Mouse (Mus musculus): ENCODE data around the gene Pou3f3. TPM values are rescaled to one million over a fixed set of nuclear protein-coding genes. Genes with fewer than 3 reads are reported as not detected.

The Pou3f3 gene
- total and polyA plus RNA-seq, 3 experiments, result not detected

DNA sequence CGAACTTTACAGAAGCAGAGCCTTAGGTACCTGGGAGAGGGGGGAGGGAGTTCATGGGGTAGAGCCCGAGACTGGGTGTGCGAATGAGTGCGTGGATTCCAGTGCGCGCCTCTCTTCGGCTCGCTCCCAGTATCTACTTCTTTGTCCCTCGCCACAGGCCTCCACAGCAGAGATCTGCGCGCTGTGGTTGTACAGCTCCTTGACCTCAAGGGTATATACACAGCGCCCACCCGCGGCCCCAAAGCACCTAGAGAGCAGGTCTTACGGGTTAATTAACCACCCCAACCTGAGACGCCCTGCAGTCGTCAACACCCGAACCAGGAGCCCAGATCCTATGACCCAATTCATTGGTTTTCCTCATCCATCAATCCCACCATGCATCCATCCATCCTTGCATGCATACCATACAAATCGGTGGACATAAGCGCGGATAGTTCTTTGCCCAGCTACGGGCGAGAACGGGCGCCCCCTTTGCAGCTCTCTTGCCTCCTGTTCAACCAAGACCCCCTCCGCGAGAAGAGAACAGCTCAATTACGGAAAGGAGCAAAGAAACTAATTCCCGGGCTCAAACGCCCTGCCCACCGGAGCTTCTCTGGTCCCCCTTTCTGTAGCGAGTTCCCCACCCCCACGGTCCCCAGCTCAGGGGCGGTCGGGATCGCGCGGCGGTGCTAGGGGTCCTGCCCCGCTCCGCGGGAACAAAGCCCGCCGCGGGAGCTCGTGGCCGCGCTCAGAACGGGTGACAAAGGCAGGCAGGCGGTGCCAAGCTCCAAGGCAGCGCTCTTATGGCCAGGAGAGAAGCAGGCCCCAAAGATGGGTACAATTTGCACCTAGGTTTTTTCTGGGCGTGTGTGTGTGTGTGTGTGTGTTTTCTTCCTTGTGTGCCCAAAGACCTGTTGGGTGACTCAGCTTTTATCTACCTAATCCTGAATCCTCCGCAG is 9.1 kb upstream of the Pou3f3 start:
- Histone ChIP-seq H3K4me1 (ENCODE audit: control insufficient read depth in 1 of 2, insufficient read depth in 2 of 2, low read length in 2 of 2) (no peaks in the 10 kb centered on the region), H3K27me3 (ENCODE audit: control insufficient read depth in 1 of 2, insufficient read depth in 2 of 2, low read length in 2 of 2) (no peaks in the 10 kb centered on the region), H3K36me3 (ENCODE audit: control insufficient read depth in 1 of 2, insufficient read depth in 2 of 2, low read length in 2 of 2) (no peaks in the 10 kb centered on the region), H3K9me3 (replicated peaks; ENCODE audit: insufficient read depth, low read length) (no peaks in the 10 kb centered on the region), H3K27ac (ENCODE audit: control insufficient read depth, low read depth, low read length) (no peak overlapping the region), H3K4me3 (ENCODE audit: control insufficient read depth in 1 of 2, insufficient read depth in 1 of 2, low read depth in 2 of 2, low read length in 2 of 2) (no peak overlapping the region), H3K9ac (ENCODE audit: control insufficient read depth, low read depth, low read length, poor library complexity, severe bottlenecking) (no peak overlapping the region), H3K79me2 (ENCODE audit: control insufficient read depth, insufficient read depth, low read length, poor library complexity) (no peaks in the 10 kb centered on the region)
- no peak for TF ChIP-seq ZC3H11A (IDR thresholded peaks at IDR 0.05; ENCODE audit: low read depth, low read length)
- TF ChIP-seq CHD1 (IDR thresholded peaks at IDR 0.05; ENCODE audit: low read depth, low read length), result no peak
- no peak for TF ChIP-seq ZMIZ1 (IDR thresholded peaks at IDR 0.05; ENCODE audit: low read depth, low read length)
- TF ChIP-seq GATA1 (IDR thresholded peaks at IDR 0.05; ENCODE audit: low read depth, low read length), result no peak
- TF ChIP-seq CTCF (IDR thresholded peaks at IDR 0.05 in 2 of 3, conservative IDR thresholded peaks at IDR 0.05 in 1 of 3; ENCODE audit: control insufficient read depth in 1 of 3, insufficient read depth in 1 of 3, low read depth in 2 of 3, low read length in 3 of 3, poor library complexity in 1 of 3, severe bottlenecking in 1 of 3), result no peak
- no peak for TF ChIP-seq NRF1 (IDR thresholded peaks at IDR 0.05; ENCODE audit: insufficient read depth, low read depth, low read length, poor library complexity, severe bottlenecking)
- no peak for TF ChIP-seq SMC3 (IDR thresholded peaks at IDR 0.05; ENCODE audit: low read depth, low read length)
- no peak for TF ChIP-seq KAT2A (conservative IDR thresholded peaks at IDR 0.05; ENCODE audit: low read depth, low read length)
- no peak for DNase-seq (ENCODE audit: low read depth, low spot score)

DNA sequence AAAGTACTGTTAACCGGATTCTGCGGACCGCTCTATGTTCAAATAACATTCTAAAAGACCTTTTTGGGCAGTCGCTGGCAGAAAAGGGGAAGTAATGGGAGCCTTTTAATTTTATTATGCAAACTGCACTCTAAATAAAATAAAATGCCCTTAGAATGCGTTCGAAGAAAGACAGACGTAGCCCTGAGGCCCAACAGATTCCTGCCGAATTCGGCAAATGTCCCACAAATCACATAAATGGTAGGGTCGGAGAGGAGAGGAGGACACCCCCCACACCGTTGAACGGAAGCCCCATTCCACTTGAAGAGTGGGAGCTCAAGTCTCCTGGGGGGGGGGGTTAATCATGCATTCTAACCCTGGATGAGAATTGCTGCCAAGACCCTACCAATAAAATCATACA is 8.3 kb upstream of the Pou3f3 start:
- H3K4me3 ChIP-seq (ENCODE audit: control insufficient read depth in 1 of 2, insufficient read depth in 1 of 2, low read depth in 2 of 2, low read length in 2 of 2), result no peak overlapping the region
- H3K9me3 ChIP-seq (replicated peaks; ENCODE audit: insufficient read depth, low read length), result no peaks in the 10 kb centered on the region
- no peaks in the 10 kb centered on the region for H3K79me2 ChIP-seq (ENCODE audit: control insufficient read depth, insufficient read depth, low read length, poor library complexity)
- no peaks in the 10 kb centered on the region for H3K36me3 ChIP-seq (ENCODE audit: control insufficient read depth in 1 of 2, insufficient read depth in 2 of 2, low read length in 2 of 2)
- no peak overlapping the region for H3K27ac ChIP-seq (ENCODE audit: control insufficient read depth, low read depth, low read length)
- H3K9ac ChIP-seq (ENCODE audit: control insufficient read depth, low read depth, low read length, poor library complexity, severe bottlenecking), result no peak overlapping the region
- H3K4me1 ChIP-seq (ENCODE audit: control insufficient read depth in 1 of 2, insufficient read depth in 2 of 2, low read length in 2 of 2), result no peaks in the 10 kb centered on the region
- no peak for DNase-seq (ENCODE audit: low read depth, low spot score)
- TF ChIP-seq MYB (IDR thresholded peaks at IDR 0.05; ENCODE audit: low read depth, low read length), result no peak
- TF ChIP-seq MYC (IDR thresholded peaks at IDR 0.05; ENCODE audit: low read depth, low read length), result no peak
- TF ChIP-seq MAX (IDR thresholded peaks at IDR 0.05; ENCODE audit: low read length), result no peak
- no peaks in the 10 kb centered on the region for H3K27me3 ChIP-seq (ENCODE audit: control insufficient read depth in 1 of 2, insufficient read depth in 2 of 2, low read length in 2 of 2)

DNA sequence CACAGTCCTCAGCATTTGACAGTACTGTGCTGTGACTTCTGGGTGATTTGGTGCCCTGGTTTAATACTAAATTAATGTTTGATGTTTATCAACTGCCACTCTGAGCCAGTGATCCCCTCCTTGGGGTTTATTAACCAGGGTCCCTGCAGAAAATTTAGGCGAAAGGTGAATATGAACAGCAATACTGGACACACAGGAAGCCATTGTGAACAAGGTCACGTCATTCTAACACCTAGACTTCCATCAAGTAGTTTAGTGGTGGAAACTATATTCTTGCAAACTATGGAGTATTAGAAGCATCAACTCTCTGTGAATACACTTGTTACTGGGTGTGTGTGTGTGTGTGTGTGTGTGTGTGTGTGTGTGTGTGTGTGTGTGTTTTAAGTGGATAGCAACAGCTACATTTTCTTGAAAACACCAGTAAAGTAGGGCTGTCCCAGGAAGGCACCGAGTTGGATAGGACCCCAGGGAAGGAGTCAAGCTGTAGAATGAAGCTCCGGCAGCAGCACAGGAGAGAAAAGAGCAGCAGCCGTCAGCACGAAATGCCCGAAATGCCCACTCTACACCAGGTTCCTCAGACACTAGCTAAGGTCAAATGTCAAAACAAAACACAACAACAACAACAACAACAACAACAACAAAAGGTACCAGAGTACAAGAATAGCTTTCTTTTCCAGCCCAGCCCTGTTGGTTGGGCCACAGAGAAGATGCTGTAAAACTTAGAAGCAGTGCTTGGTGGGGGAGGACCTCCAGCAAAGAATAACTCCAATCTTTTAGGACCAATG is 7.6 kb upstream of the Pou3f3 start:
- no peak for TF ChIP-seq ZKSCAN1 (IDR thresholded peaks at IDR 0.05; ENCODE audit: low read depth, low read length)
- no peak for TF ChIP-seq MAFK (IDR thresholded peaks at IDR 0.05; ENCODE audit: borderline replicate concordance, low read depth, low read length)
- no peak for TF ChIP-seq MYB (IDR thresholded peaks at IDR 0.05; ENCODE audit: low read depth, low read length)
- no peak for TF ChIP-seq MAX (IDR thresholded peaks at IDR 0.05; ENCODE audit: low read length)
- no peak for TF ChIP-seq RAD21 (IDR thresholded peaks at IDR 0.05; ENCODE audit: low read depth, low read length)
- TF ChIP-seq POLR2AphosphoS2 (IDR thresholded peaks at IDR 0.05; ENCODE audit: low read length), result no peak
- TF ChIP-seq CTCF (IDR thresholded peaks at IDR 0.05 in 2 of 3, conservative IDR thresholded peaks at IDR 0.05 in 1 of 3; ENCODE audit: control insufficient read depth in 1 of 3, insufficient read depth in 1 of 3, low read depth in 2 of 3, low read length in 3 of 3, poor library complexity in 1 of 3, severe bottlenecking in 1 of 3), result no peak
- TF ChIP-seq KAT2A (conservative IDR thresholded peaks at IDR 0.05; ENCODE audit: low read depth, low read length), result no peak
- TF ChIP-seq MAZ (IDR thresholded peaks at IDR 0.05; ENCODE audit: low read depth, low read length), result no peak
- Histone ChIP-seq H3K79me2 (ENCODE audit: control insufficient read depth, insufficient read depth, low read length, poor library complexity) (no peaks in the 10 kb centered on the region), H3K4me3 (ENCODE audit: control insufficient read depth in 1 of 2, insufficient read depth in 1 of 2, low read depth in 2 of 2, low read length in 2 of 2) (no peak overlapping the region), H3K36me3 (ENCODE audit: control insufficient read depth in 1 of 2, insufficient read depth in 2 of 2, low read length in 2 of 2) (no peaks in the 10 kb centered on the region), H3K4me1 (ENCODE audit: control insufficient read depth in 1 of 2, insufficient read depth in 2 of 2, low read length in 2 of 2) (no peaks in the 10 kb centered on the region), H3K9me3 (replicated peaks; ENCODE audit: insufficient read depth, low read length) (no peaks in the 10 kb centered on the region), H3K27ac (ENCODE audit: control insufficient read depth, low read depth, low read length) (no peak overlapping the region), H3K9ac (ENCODE audit: control insufficient read depth, low read depth, low read length, poor library complexity, severe bottlenecking) (no peak overlapping the region), H3K27me3 (ENCODE audit: control insufficient read depth in 1 of 2, insufficient read depth in 2 of 2, low read length in 2 of 2) (no peaks in the 10 kb centered on the region)
- DNase-seq (ENCODE audit: low read depth, low spot score), result no peak
